Mouse (Mus musculus): ENCODE results near the gene Rcc2. TPM values are rescaled to one million over a fixed set of nuclear protein-coding genes. Genes with fewer than 3 reads are reported as not detected.

Gene Rcc2
- polyA plus RNA-seq, 1 experiment from 2014 or later: 17.0 TPM

- no peak overlapping the region for H3K4me2 ChIP-seq (replicated peaks; ENCODE audit: low read depth, low read length)
- no peaks in the 10 kb centered on the region for H3K9me3 ChIP-seq (ENCODE audit: low read length)
- 61% methylated on average over 9 of the region's 9 CpGs for WGBS
- DNase-seq (ENCODE audit: low spot score) (no peak), ATAC-seq (no peak)
- no peaks in the 10 kb centered on the region for H3K4me1 ChIP-seq (ENCODE audit: insufficient read depth, low read depth, low read length)
- no peaks in the 10 kb centered on the region for H3K27me3 ChIP-seq (replicated peaks; ENCODE audit: insufficient read depth, low read length)
- H3K36me3 ChIP-seq (ENCODE audit: insufficient read depth, low read length): peaks cover 23% of the 10 kb centered on the region
- H3K9ac ChIP-seq (replicated peaks; ENCODE audit: low read depth): no peak overlapping the region
- no peak overlapping the region for H3K27ac ChIP-seq (ENCODE audit: low read length)
- TF ChIP-seq EP300 (IDR thresholded peaks at IDR 0.05) (no peak), CTCF (IDR thresholded peaks at IDR 0.05) (no peak)
- no peak overlapping the region for H3K4me3 ChIP-seq (ENCODE audit: low read depth, low read length)
Observed at GRCm38 (mm10) chr4:140722710-140723109, 22.4 kb downstream of the Rcc2 start.

GRCm38 (mm10) chr4:140723192-140723591, 22.9 kb downstream of the Rcc2 start:
- Histone ChIP-seq H3K27me3 (replicated peaks; ENCODE audit: insufficient read depth, low read length) (no peaks in the 10 kb centered on the region), H3K27ac (ENCODE audit: low read length) (no peak overlapping the region), H3K4me1 (ENCODE audit: insufficient read depth, low read depth, low read length) (no peaks in the 10 kb centered on the region), H3K36me3 (ENCODE audit: insufficient read depth, low read length) (peaks cover 23% of the 10 kb centered on the region), H3K4me3 (ENCODE audit: low read depth, low read length) (no peak overlapping the region), H3K4me2 (replicated peaks; ENCODE audit: low read depth, low read length) (no peak overlapping the region), H3K9me3 (ENCODE audit: low read length) (no peaks in the 10 kb centered on the region), H3K9ac (replicated peaks; ENCODE audit: low read depth) (no peak overlapping the region)
- DNase-seq (ENCODE audit: low spot score) (no peak), ATAC-seq (no peak)
- TF ChIP-seq CTCF (IDR thresholded peaks at IDR 0.05) (no peak), EP300 (IDR thresholded peaks at IDR 0.05) (no peak)
- WGBS: 55% methylated on average over 9 of the region's 9 CpGs

DNA sequence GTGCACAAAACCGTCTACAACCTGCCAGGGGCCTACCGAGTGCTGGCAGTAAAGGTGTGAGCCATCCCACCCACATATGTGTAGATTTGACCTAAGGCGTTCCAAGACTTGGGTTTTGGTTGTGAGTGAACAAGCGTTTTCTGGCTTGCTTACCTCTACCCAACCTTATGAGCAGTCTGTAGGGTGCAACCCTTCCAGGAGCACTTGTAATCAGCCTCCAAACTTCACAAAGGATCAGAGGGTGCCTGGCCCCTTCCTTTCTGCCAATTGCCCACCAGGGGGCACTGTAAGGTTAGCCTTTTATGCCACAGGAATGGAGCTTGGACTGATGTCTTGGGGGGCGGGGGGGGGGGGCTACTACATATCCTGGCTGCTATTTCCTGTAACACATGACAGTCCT, 23.5 kb downstream of the Rcc2 start:
- DNase-seq (ENCODE audit: low spot score) (peak; percentile 62), ATAC-seq (no peak)
- Histone ChIP-seq H3K9ac (replicated peaks; ENCODE audit: low read depth) (no peak overlapping the region), H3K36me3 (ENCODE audit: insufficient read depth, low read length) (peaks cover 23% of the 10 kb centered on the region), H3K4me3 (ENCODE audit: low read depth, low read length) (no peak overlapping the region), H3K27ac (ENCODE audit: low read length) (no peak overlapping the region), H3K4me1 (ENCODE audit: insufficient read depth, low read depth, low read length) (no peaks in the 10 kb centered on the region), H3K4me2 (replicated peaks; ENCODE audit: low read depth, low read length) (no peak overlapping the region), H3K9me3 (ENCODE audit: low read length) (no peaks in the 10 kb centered on the region), H3K27me3 (replicated peaks; ENCODE audit: insufficient read depth, low read length) (no peaks in the 10 kb centered on the region)
- WGBS: 54% methylated on average over 5 of the region's 5 CpGs
- no peak for TF ChIP-seq EP300 (IDR thresholded peaks at IDR 0.05)
- TF ChIP-seq CTCF (IDR thresholded peaks at IDR 0.05): peak; percentile 75

GRCm38 (mm10) chr4:140724739-140725138, 24.4 kb downstream of the Rcc2 start:
- Histone ChIP-seq H3K4me3 (ENCODE audit: low read depth, low read length) (no peak overlapping the region), H3K36me3 (ENCODE audit: insufficient read depth, low read length) (peaks cover 21% of the 10 kb centered on the region), H3K9me3 (ENCODE audit: low read length) (no peaks in the 10 kb centered on the region), H3K27me3 (replicated peaks; ENCODE audit: insufficient read depth, low read length) (no peaks in the 10 kb centered on the region), H3K4me1 (ENCODE audit: insufficient read depth, low read depth, low read length) (no peaks in the 10 kb centered on the region), H3K4me2 (replicated peaks; ENCODE audit: low read depth, low read length) (no peak overlapping the region), H3K27ac (ENCODE audit: low read length) (no peak overlapping the region), H3K9ac (replicated peaks; ENCODE audit: low read depth) (no peak overlapping the region)
- TF ChIP-seq CTCF (IDR thresholded peaks at IDR 0.05) (no peak), EP300 (IDR thresholded peaks at IDR 0.05) (no peak)
- no peak for DNase-seq (ENCODE audit: low spot score)
- 65% methylated on average over 6 of the region's 6 CpGs for WGBS
- ATAC-seq: no peak

GRCm38 (mm10) chr4:140726907-140727306, 26.6 kb downstream of the Rcc2 start:
- no peak overlapping the region for H3K27ac ChIP-seq (ENCODE audit: low read length)
- H3K4me2 ChIP-seq (replicated peaks; ENCODE audit: low read depth, low read length): no peak overlapping the region
- ATAC-seq: no peak
- no peaks in the 10 kb centered on the region for H3K4me1 ChIP-seq (ENCODE audit: insufficient read depth, low read depth, low read length)
- TF ChIP-seq CTCF (IDR thresholded peaks at IDR 0.05) (no peak), EP300 (IDR thresholded peaks at IDR 0.05) (no peak)
- no peak for DNase-seq (ENCODE audit: low spot score)
- 0 out of 2 replicates have a peak, but pooled peaks cover under 1% of the 10 kb centered on the region for H3K36me3 ChIP-seq (ENCODE audit: insufficient read depth, low read length)
- no peaks in the 10 kb centered on the region for H3K9me3 ChIP-seq (ENCODE audit: low read length)
- no peak overlapping the region for H3K4me3 ChIP-seq (ENCODE audit: low read depth, low read length)
- H3K9ac ChIP-seq (replicated peaks; ENCODE audit: low read depth): no peak overlapping the region
- WGBS: 80% methylated on average over 12 of the region's 12 CpGs
- H3K27me3 ChIP-seq (replicated peaks; ENCODE audit: insufficient read depth, low read length): no peaks in the 10 kb centered on the region

DNA sequence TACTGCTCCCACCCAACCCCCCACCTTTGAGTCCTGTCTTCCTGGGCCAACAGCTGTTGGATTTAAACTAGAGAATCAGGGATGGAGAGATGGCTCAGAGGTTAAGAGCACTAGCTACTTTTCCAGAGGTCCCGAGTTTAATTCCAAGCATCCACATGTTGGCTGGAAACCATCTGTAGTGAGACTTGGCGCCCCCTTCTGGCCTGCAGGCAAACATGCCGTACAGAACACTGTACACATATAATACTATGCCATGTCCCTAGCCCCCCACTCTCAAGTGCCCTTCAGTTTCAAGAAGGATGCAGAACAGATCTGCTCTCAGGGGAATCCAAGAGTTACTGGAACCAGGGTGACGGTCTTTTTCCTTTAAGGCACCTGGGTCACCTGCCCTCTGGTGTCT, 31.3 kb downstream of the Rcc2 start:
- no peak for DNase-seq (ENCODE audit: low spot score)
- no peak overlapping the region for H3K4me2 ChIP-seq (replicated peaks; ENCODE audit: low read depth, low read length)
- no peak overlapping the region for H3K9ac ChIP-seq (replicated peaks; ENCODE audit: low read depth)
- 78% methylated on average over 4 of the region's 4 CpGs for WGBS
- H3K4me1 ChIP-seq (ENCODE audit: insufficient read depth, low read depth, low read length): no peaks in the 10 kb centered on the region
- H3K27me3 ChIP-seq (replicated peaks; ENCODE audit: insufficient read depth, low read length): no peaks in the 10 kb centered on the region
- H3K36me3 ChIP-seq (ENCODE audit: insufficient read depth, low read length): no peaks in the 10 kb centered on the region
- ATAC-seq: no peak
- H3K27ac ChIP-seq (ENCODE audit: low read length): no peak overlapping the region
- TF ChIP-seq CTCF (IDR thresholded peaks at IDR 0.05) (peak; percentile 39), EP300 (IDR thresholded peaks at IDR 0.05) (no peak)
- no peak overlapping the region for H3K4me3 ChIP-seq (ENCODE audit: low read depth, low read length)
- H3K9me3 ChIP-seq (ENCODE audit: low read length): no peaks in the 10 kb centered on the region

GRCm38 (mm10) chr4:140732871-140733270, 32.5 kb downstream of the Rcc2 start:
- no peaks in the 10 kb centered on the region for H3K36me3 ChIP-seq (ENCODE audit: insufficient read depth, low read length)
- H3K4me2 ChIP-seq (replicated peaks; ENCODE audit: low read depth, low read length): no peak overlapping the region
- H3K27ac ChIP-seq (ENCODE audit: low read length): no peak overlapping the region
- TF ChIP-seq EP300 (IDR thresholded peaks at IDR 0.05): no peak
- TF ChIP-seq CTCF (IDR thresholded peaks at IDR 0.05): no peak
- WGBS: 65% methylated on average over 7 of the region's 7 CpGs
- no peaks in the 10 kb centered on the region for H3K27me3 ChIP-seq (replicated peaks; ENCODE audit: insufficient read depth, low read length)
- H3K4me3 ChIP-seq (ENCODE audit: low read depth, low read length): no peak overlapping the region
- no peaks in the 10 kb centered on the region for H3K4me1 ChIP-seq (ENCODE audit: insufficient read depth, low read depth, low read length)
- no peaks in the 10 kb centered on the region for H3K9me3 ChIP-seq (ENCODE audit: low read length)
- no peak overlapping the region for H3K9ac ChIP-seq (replicated peaks; ENCODE audit: low read depth)
- no peak for DNase-seq (ENCODE audit: low spot score)
- ATAC-seq: no peak
